Mouse (Mus musculus): ENCODE results near the gene Fank1. TPM values are rescaled to one million over a fixed set of nuclear protein-coding genes. Genes with fewer than 3 reads are reported as not detected.
"Not testable (repeated sequence)": the region's sequence is repeated elsewhere in the genome, so short reads cannot be mapped to it uniquely, and the experiment has no call there.

Gene Fank1
- polyA plus RNA-seq, 1 experiment = 0.47 TPM

DNA sequence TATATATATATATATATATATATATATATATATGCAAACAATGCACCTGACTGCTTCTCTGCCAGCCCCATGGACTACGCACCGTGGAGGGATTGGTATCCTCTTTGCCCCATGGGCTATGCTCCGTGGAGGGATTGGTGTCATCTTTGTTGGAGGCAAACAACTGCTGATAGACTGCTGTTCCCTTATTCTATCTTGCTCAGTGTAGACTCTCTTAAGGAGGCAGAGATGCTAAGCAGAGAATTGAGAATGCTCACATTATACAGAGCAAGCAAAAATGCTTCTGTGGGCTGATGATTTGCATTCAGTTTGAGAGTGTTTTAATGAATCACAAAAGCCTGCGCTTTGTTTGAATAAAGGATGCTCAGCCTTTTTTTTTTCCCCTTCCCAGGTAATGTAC lies 87.0 kb downstream of the Fank1 start:
- H3ac ChIP-seq (ENCODE audit: control insufficient read depth, insufficient read length, low read depth) = no peak overlapping the region
- no peaks in the 10 kb centered on the region for H3K27me3 ChIP-seq (ENCODE audit: control insufficient read depth, insufficient read depth, insufficient read length)
- H3K36me3 ChIP-seq (ENCODE audit: control insufficient read depth, insufficient read depth) = no peaks in the 10 kb centered on the region
- H3K79me2 ChIP-seq (ENCODE audit: control insufficient read depth, insufficient read depth) = no peaks in the 10 kb centered on the region
- H3K79me3 ChIP-seq (ENCODE audit: low read depth) = no peaks in the 10 kb centered on the region
- H3K4me3 ChIP-seq (ENCODE audit: insufficient read depth, poor library complexity, severe bottlenecking) = no peak overlapping the region
- TF ChIP-seq FOSL1 (IDR thresholded peaks at IDR 0.05; ENCODE audit: insufficient read depth, low read length, poor library complexity, severe bottlenecking) (no peak), CTCF (IDR thresholded peaks at IDR 0.05; ENCODE audit: control insufficient read depth, insufficient read depth, insufficient read length) (no peak), MYOD1 (IDR thresholded peaks at IDR 0.05; ENCODE audit: control insufficient read depth, insufficient read length, low read depth) (no peak), MAX (IDR thresholded peaks at IDR 0.05) (no peak), CEBPB (IDR thresholded peaks at IDR 0.05; ENCODE audit: low read depth) (no peak), USF1 (IDR thresholded peaks at IDR 0.05; ENCODE audit: low read depth) (no peak), MYOG (IDR thresholded peaks at IDR 0.05; ENCODE audit: control insufficient read depth, extremely low read depth, insufficient read length) (no peak)

DNA sequence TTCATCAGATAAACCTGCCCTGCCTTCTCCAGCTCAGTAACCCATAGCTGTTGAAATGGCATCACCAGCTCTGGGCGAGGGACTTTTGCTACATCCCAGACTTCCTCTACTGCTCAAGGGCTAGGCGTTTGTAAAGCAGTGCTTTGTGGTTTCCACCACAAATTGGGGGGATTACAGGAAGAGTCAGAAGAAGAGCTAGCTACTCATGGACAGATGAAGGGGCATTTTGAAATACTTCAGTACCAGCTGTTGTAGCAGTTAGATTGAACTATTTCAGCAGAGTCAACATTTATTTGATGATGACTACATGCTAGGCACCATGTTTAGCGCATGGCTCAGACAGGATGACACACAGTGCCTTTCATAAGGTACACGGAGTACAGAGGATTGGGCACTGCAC lies 93.6 kb downstream of the Fank1 start:
- Histone ChIP-seq H3K27me3 (ENCODE audit: control insufficient read depth, insufficient read depth, insufficient read length) (no peaks in the 10 kb centered on the region), H3K79me3 (ENCODE audit: low read depth) (no peaks in the 10 kb centered on the region), H3K36me3 (ENCODE audit: control insufficient read depth, insufficient read depth) (no peaks in the 10 kb centered on the region), H3K79me2 (ENCODE audit: control insufficient read depth, insufficient read depth) (no peaks in the 10 kb centered on the region), H3ac (ENCODE audit: control insufficient read depth, insufficient read length, low read depth) (no peak overlapping the region), H3K4me3 (ENCODE audit: insufficient read depth, poor library complexity, severe bottlenecking) (no peak overlapping the region)
- TF ChIP-seq USF1 (IDR thresholded peaks at IDR 0.05; ENCODE audit: low read depth) (no peak), MAX (IDR thresholded peaks at IDR 0.05) (peak; percentile 17), CTCF (IDR thresholded peaks at IDR 0.05; ENCODE audit: control insufficient read depth, insufficient read depth, insufficient read length) (no peak), MYOD1 (IDR thresholded peaks at IDR 0.05; ENCODE audit: control insufficient read depth, insufficient read length, low read depth) (peak; percentile 90), MYOG (IDR thresholded peaks at IDR 0.05; ENCODE audit: control insufficient read depth, extremely low read depth, insufficient read length) (no peak), FOSL1 (IDR thresholded peaks at IDR 0.05; ENCODE audit: insufficient read depth, low read length, poor library complexity, severe bottlenecking) (no peak), CEBPB (IDR thresholded peaks at IDR 0.05; ENCODE audit: low read depth) (peak; percentile 54)

DNA sequence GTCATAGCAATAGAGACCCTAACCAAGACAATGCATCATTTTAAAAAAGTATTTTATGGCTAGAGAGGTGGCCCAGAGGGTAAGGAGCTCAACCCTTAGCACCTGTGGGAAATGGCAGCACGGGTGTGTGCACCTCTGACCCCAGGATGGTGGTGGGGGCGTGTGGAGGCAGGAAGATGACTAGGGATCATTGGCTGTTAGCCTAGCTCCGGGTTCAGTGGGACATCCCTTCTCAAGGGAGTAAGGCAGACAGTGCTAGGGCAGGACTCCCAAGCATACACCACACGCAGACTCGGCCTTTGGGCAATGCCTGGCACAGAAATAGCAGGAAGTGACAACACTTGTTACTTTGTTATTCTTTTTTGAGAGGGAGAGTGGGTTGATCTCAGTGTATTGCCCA lies 96.0 kb downstream of the Fank1 start:
- TF ChIP-seq CEBPB (IDR thresholded peaks at IDR 0.05; ENCODE audit: low read depth) = no peak
- Histone ChIP-seq H3K79me2 (ENCODE audit: control insufficient read depth, insufficient read depth) (no peaks in the 10 kb centered on the region), H3ac (ENCODE audit: control insufficient read depth, insufficient read length, low read depth) (no peak overlapping the region), H3K36me3 (ENCODE audit: control insufficient read depth, insufficient read depth) (no peaks in the 10 kb centered on the region), H3K27me3 (ENCODE audit: control insufficient read depth, insufficient read depth, insufficient read length) (no peaks in the 10 kb centered on the region), H3K79me3 (ENCODE audit: low read depth) (no peaks in the 10 kb centered on the region), H3K4me3 (ENCODE audit: insufficient read depth, poor library complexity, severe bottlenecking) (no peak overlapping the region)

DNA sequence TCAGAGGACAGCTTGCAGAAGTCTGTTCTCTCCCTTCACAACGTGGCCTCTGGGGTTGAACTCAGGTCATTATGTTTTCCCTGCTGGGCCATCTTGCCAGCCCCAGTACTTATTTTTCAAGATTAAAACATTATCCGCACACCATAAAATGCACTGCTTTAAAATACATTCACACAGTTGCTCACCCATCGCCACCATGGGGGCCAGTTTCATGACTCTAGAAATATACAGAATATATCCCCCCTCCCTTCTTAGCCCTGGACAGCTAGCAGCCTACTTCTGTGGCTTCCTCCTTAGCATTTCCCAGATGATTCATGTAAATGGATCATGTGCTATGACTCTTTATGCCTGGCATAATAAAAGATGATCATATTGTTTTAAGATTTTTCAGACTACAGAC lies 99.5 kb downstream of the Fank1 start:
- Histone ChIP-seq H3K27me3 (ENCODE audit: control insufficient read depth, insufficient read depth, insufficient read length) (no peaks in the 10 kb centered on the region), H3K4me3 (ENCODE audit: insufficient read depth, poor library complexity, severe bottlenecking) (no peak overlapping the region), H3ac (ENCODE audit: control insufficient read depth, insufficient read length, low read depth) (no peak overlapping the region), H3K79me3 (ENCODE audit: low read depth) (no peaks in the 10 kb centered on the region), H3K79me2 (ENCODE audit: control insufficient read depth, insufficient read depth) (no peaks in the 10 kb centered on the region), H3K36me3 (ENCODE audit: control insufficient read depth, insufficient read depth) (no peaks in the 10 kb centered on the region)
- TF ChIP-seq MYOG (IDR thresholded peaks at IDR 0.05; ENCODE audit: control insufficient read depth, extremely low read depth, insufficient read length) (no peak), MYOD1 (IDR thresholded peaks at IDR 0.05; ENCODE audit: control insufficient read depth, insufficient read length, low read depth) (no peak), MAX (IDR thresholded peaks at IDR 0.05) (no peak), USF1 (IDR thresholded peaks at IDR 0.05; ENCODE audit: low read depth) (no peak), CTCF (IDR thresholded peaks at IDR 0.05; ENCODE audit: control insufficient read depth, insufficient read depth, insufficient read length) (no peak), FOSL1 (IDR thresholded peaks at IDR 0.05; ENCODE audit: insufficient read depth, low read length, poor library complexity, severe bottlenecking) (no peak), CEBPB (IDR thresholded peaks at IDR 0.05; ENCODE audit: low read depth) (no peak)

DNA sequence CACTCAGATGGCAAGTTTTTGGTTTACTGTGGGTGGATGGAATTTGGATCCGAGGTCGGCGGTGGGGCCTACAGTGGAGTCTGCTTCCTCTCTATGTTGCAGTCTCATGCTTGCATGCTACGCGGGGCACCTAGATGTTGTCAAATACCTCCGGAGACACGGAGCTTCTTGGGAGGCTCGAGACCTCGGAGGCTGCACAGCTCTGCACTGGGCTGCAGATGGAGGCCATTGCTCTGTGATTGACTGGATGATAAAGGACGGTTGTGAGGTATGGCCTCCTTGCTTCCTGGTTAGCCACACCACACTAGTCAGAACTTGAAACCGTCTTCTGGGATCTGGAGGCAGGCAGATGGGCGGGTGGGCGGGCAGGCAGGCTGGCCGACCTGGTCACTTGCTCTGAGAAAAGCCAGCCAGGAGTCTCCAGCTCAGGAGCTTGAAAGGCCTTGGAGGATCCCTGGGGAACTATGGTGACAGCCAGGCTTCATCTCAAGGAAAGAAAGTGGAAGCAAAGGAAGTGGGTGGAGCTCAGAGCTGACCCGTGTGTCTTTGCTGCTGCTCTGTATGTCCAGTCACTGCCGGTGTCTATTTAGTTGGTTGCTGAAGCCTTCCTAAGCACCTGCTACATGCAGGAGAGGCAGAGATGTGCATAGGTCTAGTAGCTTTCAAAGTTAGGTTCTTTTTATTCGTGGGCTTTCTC lies 100.1 kb downstream of the Fank1 start:
- H3ac ChIP-seq (ENCODE audit: control insufficient read depth, insufficient read length, low read depth) = no peak overlapping the region
- H3K79me2 ChIP-seq (ENCODE audit: control insufficient read depth, insufficient read depth) = no peaks in the 10 kb centered on the region
- H3K27me3 ChIP-seq (ENCODE audit: control insufficient read depth, insufficient read depth, insufficient read length) = no peaks in the 10 kb centered on the region
- H3K36me3 ChIP-seq (ENCODE audit: control insufficient read depth, insufficient read depth) = no peaks in the 10 kb centered on the region
- H3K4me3 ChIP-seq (ENCODE audit: insufficient read depth, poor library complexity, severe bottlenecking) = no peak overlapping the region
- TF ChIP-seq MAX (IDR thresholded peaks at IDR 0.05) (no peak), CEBPB (IDR thresholded peaks at IDR 0.05; ENCODE audit: low read depth) (no peak), MYOG (IDR thresholded peaks at IDR 0.05; ENCODE audit: control insufficient read depth, extremely low read depth, insufficient read length) (no peak), FOSL1 (IDR thresholded peaks at IDR 0.05; ENCODE audit: insufficient read depth, low read length, poor library complexity, severe bottlenecking) (no peak), USF1 (IDR thresholded peaks at IDR 0.05; ENCODE audit: low read depth) (no peak), MYOD1 (IDR thresholded peaks at IDR 0.05; ENCODE audit: control insufficient read depth, insufficient read length, low read depth) (no peak), CTCF (IDR thresholded peaks at IDR 0.05; ENCODE audit: control insufficient read depth, insufficient read depth, insufficient read length) (no peak)
- no peaks in the 10 kb centered on the region for H3K79me3 ChIP-seq (ENCODE audit: low read depth)

DNA sequence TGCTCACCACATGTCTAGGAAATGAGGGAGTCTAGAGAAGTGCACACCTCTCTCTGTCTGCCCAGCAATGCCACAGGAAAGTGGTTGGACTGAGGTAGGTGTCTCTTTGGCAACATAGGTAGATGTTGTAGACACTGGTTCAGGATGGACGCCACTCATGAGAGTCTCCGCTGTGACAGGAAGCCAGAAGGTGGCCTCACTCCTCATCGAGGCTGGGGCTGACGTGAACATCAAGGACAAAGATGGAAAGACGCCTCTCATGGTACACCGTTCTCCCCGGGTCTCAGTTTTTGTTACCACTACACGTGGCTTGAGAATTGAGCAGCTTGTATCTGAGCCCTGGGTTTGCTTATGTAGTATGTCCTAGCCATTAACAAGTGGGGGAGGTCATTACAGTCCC lies 103.1 kb downstream of the Fank1 start:
- Histone ChIP-seq H3K27me3 (ENCODE audit: control insufficient read depth, insufficient read depth, insufficient read length) (no peaks in the 10 kb centered on the region), H3K79me3 (ENCODE audit: low read depth) (no peaks in the 10 kb centered on the region), H3K79me2 (ENCODE audit: control insufficient read depth, insufficient read depth) (no peaks in the 10 kb centered on the region), H3K36me3 (ENCODE audit: control insufficient read depth, insufficient read depth) (no peaks in the 10 kb centered on the region), H3ac (ENCODE audit: control insufficient read depth, insufficient read length, low read depth) (no peak overlapping the region), H3K4me3 (ENCODE audit: insufficient read depth, poor library complexity, severe bottlenecking) (no peak overlapping the region)
- no peak for TF ChIP-seq CTCF (IDR thresholded peaks at IDR 0.05; ENCODE audit: control insufficient read depth, insufficient read depth, insufficient read length)
- no peak for TF ChIP-seq MYOD1 (IDR thresholded peaks at IDR 0.05; ENCODE audit: control insufficient read depth, insufficient read length, low read depth)
- TF ChIP-seq USF1 (IDR thresholded peaks at IDR 0.05; ENCODE audit: low read depth) = no peak
- TF ChIP-seq FOSL1 (IDR thresholded peaks at IDR 0.05; ENCODE audit: insufficient read depth, low read length, poor library complexity, severe bottlenecking) = no peak

- H3K36me3 ChIP-seq (ENCODE audit: control insufficient read depth, insufficient read depth); H3K79me3 ChIP-seq (ENCODE audit: low read depth); H3K27me3 ChIP-seq (ENCODE audit: control insufficient read depth, insufficient read depth, insufficient read length); H3ac ChIP-seq (ENCODE audit: control insufficient read depth, insufficient read length, low read depth); H3K79me2 ChIP-seq (ENCODE audit: control insufficient read depth, insufficient read depth); H3K4me3 ChIP-seq (ENCODE audit: insufficient read depth, poor library complexity, severe bottlenecking): not testable (repeated sequence)
Measured at GRCm38 (mm10) chr7:133884759-133885431, 108.2 kb downstream of the Fank1 start.
